Mouse (Mus musculus): ENCODE measurements at regions not wholly inside any gene's neighbourhood (a gene's known extent, or its start where the extent isn't known, plus 50 kb on each side); places are given as distances from the start of the nearest gene placed in this dataset.
"Not testable (repeated sequence)": the region's sequence is repeated elsewhere in the genome, so short reads cannot be mapped to it uniquely, and the experiment has no call there.

DNA sequence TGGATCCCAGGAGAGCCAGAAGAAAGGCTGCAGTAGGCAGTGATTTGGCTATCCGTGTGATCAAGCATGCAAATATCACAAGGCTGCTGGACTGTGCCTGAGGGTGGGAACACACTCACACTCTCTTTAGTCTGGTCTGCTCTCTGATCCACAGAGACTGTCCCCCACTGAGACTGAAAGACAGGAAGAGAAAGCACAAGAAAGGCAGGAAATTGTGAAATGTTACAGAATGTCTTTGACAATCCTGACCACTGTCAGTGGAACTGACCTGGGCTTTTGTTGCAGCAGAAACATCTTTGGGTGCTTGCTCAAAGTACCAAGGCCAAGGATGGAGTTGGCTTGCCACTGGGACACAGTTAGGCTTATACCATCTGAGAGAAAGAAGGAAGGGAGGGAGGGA, 52.3 kb upstream of the Gpd2 start:
- no peaks in the 10 kb centered on the region for H3K36me3 ChIP-seq (ENCODE audit: insufficient read depth, low read length)
- H3K4me1 ChIP-seq (replicated peaks; ENCODE audit: low read depth, low read length): peaks cover 17% of the 10 kb centered on the region
- TF ChIP-seq POU5F1 (IDR thresholded peaks at IDR 0.05; ENCODE audit: borderline replicate concordance, low read length) (no peak), NANOG (IDR thresholded peaks at IDR 0.05; ENCODE audit: borderline replicate concordance, low read length) (no peak), CTCF (conservative IDR thresholded peaks at IDR 0.05; ENCODE audit: low read length) (no peak)
- no peak overlapping the region for H3K4me3 ChIP-seq (replicated peaks; ENCODE audit: low read length)
- no peaks in the 10 kb centered on the region for H3K9me3 ChIP-seq (ENCODE audit: low read length)
- H3K27me3 ChIP-seq (ENCODE audit: insufficient read depth, low read length): no peaks in the 10 kb centered on the region; the same call in 1 of the 2 replicates

DNA sequence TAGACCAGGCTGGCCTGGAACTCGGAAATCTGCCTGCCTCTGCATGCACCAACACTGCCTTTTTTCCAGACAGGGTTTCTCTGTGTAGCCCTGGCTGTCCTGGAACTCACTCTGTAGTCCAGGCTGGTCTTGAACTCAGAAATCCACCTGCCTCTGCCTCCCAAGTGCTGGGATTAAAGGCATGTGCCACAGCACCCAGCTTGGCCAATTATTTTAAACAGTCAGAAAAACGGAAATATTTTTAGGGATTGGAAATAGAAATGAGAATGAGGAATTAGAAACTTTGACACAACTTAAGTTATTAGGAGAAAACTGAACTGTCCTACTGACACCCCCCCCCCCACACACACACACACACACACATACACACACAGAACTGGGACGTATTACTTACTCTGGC, 54.3 kb upstream of the Gpd2 start:
- H3K27me3 ChIP-seq (ENCODE audit: insufficient read depth, low read length); H3K9me3 ChIP-seq (ENCODE audit: low read length); H3K4me3 ChIP-seq (replicated peaks; ENCODE audit: low read length); H3K36me3 ChIP-seq (ENCODE audit: insufficient read depth, low read length); H3K4me1 ChIP-seq (replicated peaks; ENCODE audit: low read depth, low read length): not testable (repeated sequence)

DNA sequence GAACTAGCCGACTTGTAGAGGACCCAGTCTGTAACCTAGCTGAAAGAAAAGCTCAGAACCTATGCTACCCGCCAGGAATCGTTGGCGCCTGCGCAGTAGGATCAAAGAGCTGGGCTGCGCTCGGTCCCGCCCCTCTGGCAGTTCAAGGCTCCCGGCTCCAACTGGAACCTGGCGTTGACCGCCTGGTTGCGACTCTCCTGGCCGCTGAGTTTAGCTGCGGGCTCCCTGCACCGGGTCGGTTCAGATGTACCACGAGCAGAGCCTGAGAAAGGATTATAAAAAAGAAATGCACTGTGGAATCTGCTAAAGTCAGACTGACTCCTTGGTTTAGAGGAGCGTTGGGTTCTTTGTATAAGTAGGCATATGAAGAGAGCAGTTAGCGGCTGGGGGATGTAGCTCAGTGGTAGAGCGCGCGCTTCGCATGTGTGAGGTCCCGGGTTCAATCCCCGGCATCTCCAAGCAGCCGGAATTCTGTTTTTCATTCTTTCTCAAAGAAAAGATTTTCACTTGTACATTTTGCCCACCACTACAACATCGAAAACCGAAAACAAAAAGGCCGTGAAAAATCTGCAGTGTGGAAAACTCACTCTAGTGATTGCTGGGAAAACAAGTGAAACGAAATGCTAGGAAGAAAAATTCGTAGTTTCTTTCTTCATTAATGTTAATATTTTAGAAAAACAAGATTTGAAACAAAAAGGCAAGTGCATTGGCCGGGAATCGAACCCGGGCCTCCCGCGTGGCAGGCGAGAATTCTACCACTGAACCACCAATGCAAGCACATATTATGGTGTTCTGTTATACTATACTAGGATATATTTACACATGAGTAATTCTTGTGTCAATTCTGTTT, 55.5 kb upstream of the Gpd2 start:
- no peaks in the 10 kb centered on the region; the same call in 1 of the 2 replicates for H3K27me3 ChIP-seq (ENCODE audit: insufficient read depth, low read length)
- TF ChIP-seq POU5F1 (IDR thresholded peaks at IDR 0.05; ENCODE audit: borderline replicate concordance, low read length): no peak
- no peak for TF ChIP-seq NANOG (IDR thresholded peaks at IDR 0.05; ENCODE audit: borderline replicate concordance, low read length)
- TF ChIP-seq CTCF (conservative IDR thresholded peaks at IDR 0.05; ENCODE audit: low read length): no peak
- peaks cover 7% of the 10 kb centered on the region for H3K4me1 ChIP-seq (replicated peaks; ENCODE audit: low read depth, low read length)
- no peaks in the 10 kb centered on the region for H3K36me3 ChIP-seq (ENCODE audit: insufficient read depth, low read length)
- H3K9me3 ChIP-seq (ENCODE audit: low read length): no peaks in the 10 kb centered on the region
- H3K4me3 ChIP-seq (replicated peaks; ENCODE audit: low read length): peak overlapping the region; percentile 83

DNA sequence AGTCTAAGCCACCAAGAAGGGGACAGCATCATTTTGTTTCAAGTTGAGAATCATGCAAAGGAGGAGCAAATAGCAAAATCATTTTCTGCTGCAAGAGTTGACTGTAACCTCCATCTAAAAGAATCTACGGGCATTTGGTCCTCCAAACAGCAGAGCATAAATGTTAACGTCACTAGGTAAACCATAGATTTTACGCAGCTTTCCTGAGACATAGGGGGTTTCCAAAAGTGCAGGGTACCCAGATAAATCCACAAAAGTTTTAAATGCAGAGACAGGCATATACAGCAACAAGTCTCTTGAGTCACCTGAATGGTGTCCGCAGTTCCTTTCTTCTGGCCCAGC, 56.1 kb upstream of the Gpd2 start:
- Histone ChIP-seq H3K4me3 (replicated peaks; ENCODE audit: low read length) (peak overlapping the region; percentile 83), H3K9me3 (ENCODE audit: low read length) (no peaks in the 10 kb centered on the region), H3K27me3 (ENCODE audit: insufficient read depth, low read length) (no peaks in the 10 kb centered on the region; the same call in 1 of the 2 replicates), H3K4me1 (replicated peaks; ENCODE audit: low read depth, low read length) (peaks cover 7% of the 10 kb centered on the region), H3K36me3 (ENCODE audit: insufficient read depth, low read length) (no peaks in the 10 kb centered on the region)
- TF ChIP-seq NANOG (IDR thresholded peaks at IDR 0.05; ENCODE audit: borderline replicate concordance, low read length) (no peak), CTCF (conservative IDR thresholded peaks at IDR 0.05; ENCODE audit: low read length) (no peak), POU5F1 (IDR thresholded peaks at IDR 0.05; ENCODE audit: borderline replicate concordance, low read length) (no peak)

DNA sequence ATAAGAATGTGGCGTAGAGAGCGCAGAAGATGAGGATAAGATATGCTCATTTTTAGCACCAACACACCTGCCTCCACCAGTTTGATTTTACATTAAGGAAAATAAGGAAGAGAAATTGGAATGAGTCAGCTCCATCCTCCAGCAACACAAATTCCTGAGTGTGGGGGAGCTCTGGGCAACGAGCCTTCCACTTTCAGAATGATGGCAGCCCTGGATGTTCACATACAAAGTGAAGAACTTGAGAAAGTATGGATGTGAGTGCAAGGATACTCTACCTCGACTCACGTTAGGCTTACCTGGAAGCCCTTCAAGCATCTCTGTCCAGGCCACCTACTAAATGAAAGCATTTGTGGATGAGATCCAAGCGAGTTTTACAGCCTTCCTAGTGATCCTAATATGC, 54.3 kb upstream of the Nr4a2 start:
- Histone ChIP-seq H3K4me3 (replicated peaks; ENCODE audit: low read length) (no peak overlapping the region), H3K9me3 (ENCODE audit: low read length) (no peaks in the 10 kb centered on the region), H3K4me1 (replicated peaks; ENCODE audit: low read depth, low read length) (peaks cover 7% of the 10 kb centered on the region), H3K36me3 (ENCODE audit: insufficient read depth, low read length) (no peaks in the 10 kb centered on the region), H3K27me3 (ENCODE audit: insufficient read depth, low read length) (no peaks in the 10 kb centered on the region; the same call in 1 of the 2 replicates)
- no peak for TF ChIP-seq CTCF (conservative IDR thresholded peaks at IDR 0.05; ENCODE audit: low read length)
- TF ChIP-seq NANOG (IDR thresholded peaks at IDR 0.05; ENCODE audit: borderline replicate concordance, low read length): no peak
- no peak for TF ChIP-seq POU5F1 (IDR thresholded peaks at IDR 0.05; ENCODE audit: borderline replicate concordance, low read length)

DNA sequence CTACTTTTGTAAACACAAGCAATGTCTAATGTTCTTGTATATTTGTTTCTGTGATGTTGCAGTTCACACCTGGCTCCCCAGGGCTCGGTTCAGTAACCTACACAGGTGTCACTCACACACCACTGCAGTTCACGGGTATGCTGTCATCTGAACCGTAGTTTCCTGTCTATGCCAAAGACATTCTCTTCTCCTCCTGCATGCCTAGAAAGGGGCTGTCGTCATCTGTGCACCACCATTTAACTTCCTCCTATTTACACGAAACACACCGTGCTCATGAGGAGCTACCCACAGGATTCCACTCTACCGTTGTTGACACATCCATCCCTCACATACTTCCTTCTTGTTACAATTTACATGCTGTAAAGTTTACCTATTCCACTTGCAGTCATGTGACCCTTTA, 52.7 kb upstream of the Nr4a2 start:
- H3K27me3 ChIP-seq (ENCODE audit: insufficient read depth, low read length): no peaks in the 10 kb centered on the region; the same call in 1 of the 2 replicates
- H3K9me3 ChIP-seq (ENCODE audit: low read length): no peaks in the 10 kb centered on the region
- H3K4me1 ChIP-seq (replicated peaks; ENCODE audit: low read depth, low read length): peaks cover 7% of the 10 kb centered on the region
- H3K36me3 ChIP-seq (ENCODE audit: insufficient read depth, low read length): no peaks in the 10 kb centered on the region
- no peak overlapping the region for H3K4me3 ChIP-seq (replicated peaks; ENCODE audit: low read length)
- no peak for TF ChIP-seq POU5F1 (IDR thresholded peaks at IDR 0.05; ENCODE audit: borderline replicate concordance, low read length)
- TF ChIP-seq NANOG (IDR thresholded peaks at IDR 0.05; ENCODE audit: borderline replicate concordance, low read length): no peak
- TF ChIP-seq CTCF (conservative IDR thresholded peaks at IDR 0.05; ENCODE audit: low read length): no peak

DNA sequence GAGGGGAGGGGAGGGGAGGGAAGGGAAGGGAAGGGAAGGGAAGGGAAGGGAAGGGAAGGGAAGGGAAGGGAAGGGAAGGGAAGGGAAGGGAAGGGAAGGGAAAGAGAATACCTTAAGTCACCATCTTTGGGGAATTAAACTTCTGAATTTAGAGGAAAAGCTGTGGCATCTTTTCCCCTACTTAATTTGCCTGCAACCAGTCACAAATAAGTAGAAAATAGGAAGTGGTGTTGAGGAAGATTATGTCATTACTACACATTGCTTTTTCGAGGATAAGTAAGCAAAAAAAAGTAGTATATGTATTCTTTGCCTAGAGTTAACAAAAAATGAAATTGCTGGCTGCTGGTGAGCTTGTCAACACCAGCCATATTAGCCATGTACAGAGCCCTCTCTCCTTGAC, 51.4 kb upstream of the Nr4a2 start:
- Histone ChIP-seq H3K9me3 (ENCODE audit: low read length) (no peaks in the 10 kb centered on the region), H3K27me3 (ENCODE audit: insufficient read depth, low read length) (no peaks in the 10 kb centered on the region), H3K36me3 (ENCODE audit: insufficient read depth, low read length) (no peaks in the 10 kb centered on the region), H3K4me3 (replicated peaks; ENCODE audit: low read length) (no peak overlapping the region), H3K4me1 (replicated peaks; ENCODE audit: low read depth, low read length) (no peaks in the 10 kb centered on the region)
- TF ChIP-seq NANOG (IDR thresholded peaks at IDR 0.05; ENCODE audit: borderline replicate concordance, low read length) (no peak), CTCF (conservative IDR thresholded peaks at IDR 0.05; ENCODE audit: low read length) (no peak), POU5F1 (IDR thresholded peaks at IDR 0.05; ENCODE audit: borderline replicate concordance, low read length) (no peak)

Measured in E14TG2a.4 (cell line).